Mouse (Mus musculus) hindbrain, postnatal 0 days (tissue): ENCODE measurements around the gene Ipo4. TPM values are rescaled to one million over a fixed set of nuclear protein-coding genes. Genes with fewer than 3 reads are reported as not detected.

Experiments used
- ATAC-seq: fragments of 200-750 bp; cut with Nextera tagmentation; 2 replicates; pipeline ENCODE4 v1.8.0; 2017; ENCODE audit warnings: mild to moderate bottlenecking, moderate TSS enrichment, moderate library complexity
- DNase-seq: peaks from one replicate; pipeline ENCODE4 v3.0.0-alpha.2; 2015; ENCODE audit warnings: low spot score
- H3K27ac ChIP-seq: fragments of 300-500 bp; sonication (generic); 2 replicates; pipeline ENCODE4 v1.5.1; 2014; ENCODE audit warnings: mild to moderate bottlenecking
- H3K27me3 ChIP-seq: fragments of 300-500 bp; sonication (generic); 2 replicates; pipeline ENCODE4 v1.6.1; 2014; ENCODE audit warnings: low read length, mixed read lengths; ENCODE audit not compliant: insufficient read depth
- H3K36me3 ChIP-seq: fragments of 300-500 bp; sonication (generic); 2 replicates; pipeline ENCODE4 v1.6.1; 2014; ENCODE audit warnings: low read length, mixed read lengths; ENCODE audit not compliant: insufficient read depth
- H3K4me1 ChIP-seq: fragments of 300-500 bp; sonication (generic); 2 replicates; pipeline ENCODE4 v1.6.1; 2014; ENCODE audit warnings: antibody characterized with exemption, low read length, mixed read lengths; ENCODE audit not compliant: insufficient read depth
- H3K4me2 ChIP-seq: fragments of 300-500 bp; sonication (generic); 2 replicates; pipeline ENCODE4 v1.6.1; 2014; ENCODE audit warnings: low read depth, mild to moderate bottlenecking, low read length, moderate library complexity, mixed read lengths
- H3K4me3 ChIP-seq: fragments of 300-500 bp; sonication (generic); 2 replicates; pipeline ENCODE4 v1.5.1; 2014; ENCODE audit warnings: low read length
- H3K9ac ChIP-seq: fragments of 300-500 bp; sonication (generic); replicated peaks from 2 replicates; pipeline ENCODE4 v1.6.1; 2014; ENCODE audit warnings: mild to moderate bottlenecking, low read length, moderate library complexity, mixed read lengths
- H3K9me3 ChIP-seq: fragments of 300-500 bp; sonication (generic); 2 replicates; pipeline ENCODE4 v1.6.1; 2016; ENCODE audit warnings: low read length, mixed read lengths
- CTCF ChIP-seq: IDR thresholded peaks from 2 replicates; pipeline ENCODE4 v1.5.1; 2016; ENCODE audit warnings: antibody characterized with exemption, control low read depth, low read depth
- WGBS: fragments of 180-500 bp; shearing (Covaris S2); extraction: QIAGEN DNeasy Blood & Tissue Kit; methylation state at CpG from one replicate; pipeline ENCODE4 v1.1.7; 2014; 5-methylcytosine and 5-hydroxymethylcytosine counted together
- polyA plus RNA-seq: library from polyadenylated mRNA; unstranded; fragments of >200 nt; fragmentation: Nextera tagmentation; extraction: Ambion mirVana; gene quantifications from 2 replicates; pipeline ENCODE4 v1.2.1, GENCODE M21; 2015
- total RNA-seq: library from RNA; depleted of rRNA; stranded (reverse); fragments of >200 nt; gene quantifications from 2 replicates; pipeline ENCODE4 v1.2.3, GENCODE M21; 2014

Gene Ipo4
- total and polyA plus RNA-seq, 2 experiments from 2014 or later, result 92.5 to 120 TPM

GRCm38 (mm10) chr14:55644261-55644888 is 8.6 kb upstream of the Ipo4 start:
- H3K27ac ChIP-seq, result peak overlapping the region; percentile 49; the same call in 1 of the 2 replicates
- ATAC-seq (no peak), DNase-seq (no peak)
- no peaks in the 10 kb centered on the region for H3K27me3 ChIP-seq
- peak overlapping the region; percentile 96 for H3K4me3 ChIP-seq
- H3K9me3 ChIP-seq, result no peaks in the 10 kb centered on the region
- 22% methylated on average over 17 of the region's 17 CpGs for WGBS
- peaks cover 7% of the 10 kb centered on the region; the same call in 1 of the 2 replicates for H3K36me3 ChIP-seq
- no peak for TF ChIP-seq CTCF
- peak overlapping the region; percentile 82 for H3K4me2 ChIP-seq
- peak overlapping the region; percentile 95 for H3K9ac ChIP-seq
- H3K4me1 ChIP-seq, result peaks cover 12% of the 10 kb centered on the region; the same call in 1 of the 2 replicates

- no peaks in the 10 kb centered on the region for H3K9me3 ChIP-seq
- WGBS, result under 1% methylated on average over 80 of the region's 89 CpGs
- DNase-seq, result peak; percentile 85
- peak within 1 kb of the TSS; percentile 96 for H3K4me3 ChIP-seq
- ATAC-seq, result peak; percentile 91
- no peaks in the 10 kb centered on the region for H3K27me3 ChIP-seq
- peak within 1 kb of the TSS; percentile 82 for H3K4me2 ChIP-seq
- TF ChIP-seq CTCF, result no peak
- peak within 1 kb of the TSS; percentile 95 for H3K9ac ChIP-seq
- peaks cover 11% of the 10 kb centered on the region; the same call in 1 of the 2 replicates for H3K36me3 ChIP-seq
- peaks cover 12% of the 10 kb centered on the region; the same call in 1 of the 2 replicates for H3K4me1 ChIP-seq
- peak within 1 kb of the TSS; percentile 98 for H3K27ac ChIP-seq
Observed at GRCm38 (mm10) chr14:55643060-55643907, 7.5 kb upstream of the Ipo4 start, which contains the start of gene Tm9sf1. Gene Tm9sf1, minus strand, starts transcription at chr14:55643806.

- peak overlapping the region; percentile 95 for H3K9ac ChIP-seq
Observed at GRCm38 (mm10) chr14:55642679-55643059, 6.9 kb upstream of the Ipo4 start.

GRCm38 (mm10) chr14:55641291-55641690 is 5.5 kb upstream of the Ipo4 start:
- ATAC-seq (no peak), DNase-seq (no peak)
- Histone ChIP-seq H3K4me2 (no peak overlapping the region), H3K4me1 (peaks cover 12% of the 10 kb centered on the region; the same call in 1 of the 2 replicates), H3K4me3 (no peak overlapping the region), H3K9ac (no peak overlapping the region), H3K27me3 (no peaks in the 10 kb centered on the region), H3K27ac (no peak overlapping the region), H3K36me3 (peaks cover 28% of the 10 kb centered on the region; the same call in 1 of the 2 replicates), H3K9me3 (no peaks in the 10 kb centered on the region)
- whole genome bisulfite sequencing, result 95% methylated on average over 13 of the region's 13 CpGs
- TF ChIP-seq CTCF, result no peak

More at GRCm38 (mm10) chr14:55642679-55643059, 6.9 kb upstream of the Ipo4 start:
- H3K36me3 ChIP-seq, result peaks cover 15% of the 10 kb centered on the region; the same call in 1 of the 2 replicates
- WGBS, result 20% methylated on average over 8 of the region's 8 CpGs
- H3K27ac ChIP-seq, result peak overlapping the region; percentile 98
- H3K27me3 ChIP-seq, result no peaks in the 10 kb centered on the region
- peak overlapping the region; percentile 82 for H3K4me2 ChIP-seq
- no peak for TF ChIP-seq CTCF
- peaks cover 12% of the 10 kb centered on the region; the same call in 1 of the 2 replicates for H3K4me1 ChIP-seq
- DNase-seq (no peak), ATAC-seq (peak; percentile 50)
- H3K9me3 ChIP-seq, result no peaks in the 10 kb centered on the region
- peak overlapping the region; percentile 96 for H3K4me3 ChIP-seq

GRCm38 (mm10) chr14:55640816-55641215 is 5.1 kb upstream of the Ipo4 start:
- Histone ChIP-seq H3K9ac (no peak overlapping the region), H3K36me3 (peaks cover 30% of the 10 kb centered on the region; the same call in 1 of the 2 replicates), H3K9me3 (no peaks in the 10 kb centered on the region), H3K27me3 (no peaks in the 10 kb centered on the region), H3K4me3 (no peak overlapping the region), H3K4me2 (no peak overlapping the region), H3K27ac (no peak overlapping the region), H3K4me1 (peaks cover 12% of the 10 kb centered on the region; the same call in 1 of the 2 replicates)
- DNase-seq (no peak), ATAC-seq (no peak)
- TF ChIP-seq CTCF, result no peak
- 95% methylated on average over 14 of the region's 14 CpGs for WGBS

- no peak within 1 kb of the TSS for H3K4me3 ChIP-seq
- H3K27ac ChIP-seq, result no peak within 1 kb of the TSS
- TF ChIP-seq CTCF, result no peak
- no peak within 1 kb of the TSS for H3K9ac ChIP-seq
- H3K4me1 ChIP-seq, result peaks cover 5% of the 10 kb centered on the region
- 92% methylated on average over 9 of the region's 9 CpGs for WGBS
- DNase-seq (no peak), ATAC-seq (no peak)
- H3K4me2 ChIP-seq, result no peak within 1 kb of the TSS
- H3K36me3 ChIP-seq, result peaks cover 35% of the 10 kb centered on the region; the same call in 1 of the 2 replicates
- no peaks in the 10 kb centered on the region for H3K27me3 ChIP-seq
- H3K9me3 ChIP-seq, result no peaks in the 10 kb centered on the region
Observed at GRCm38 (mm10) chr14:55637795-55638194, 2.0 kb upstream of the Ipo4 start, which contains the start of gene Gm49378. Gene Gm49378, minus strand, starts transcription at chr14:55637895.
